Mouse (Mus musculus) lung, embryonic 15.5 days (tissue): Measurements from ENCODE around the gene Lyst. TPM values are rescaled to one million over a fixed set of nuclear protein-coding genes. Genes with fewer than 3 reads are reported as not detected.

Experiments
- ATAC-seq: fragments of 200-750 bp; cut with Nextera tagmentation; 2 replicates; pipeline ENCODE4 v1.8.0; 2017; ENCODE audit warnings: moderate number of reproducible peaks, borderline replicate concordance; ENCODE audit not compliant: low FRiP score, low TSS enrichment; ENCODE audit errors: extremely low read depth
- H3K27ac ChIP-seq: fragments of 300-500 bp; sonication (generic); 2 replicates; pipeline ENCODE4 v1.5.1; 2015; ENCODE audit warnings: moderate library complexity, mild to moderate bottlenecking, inconsistent platforms
- H3K27me3 ChIP-seq: fragments of 300-500 bp; sonication (generic); 2 replicates; pipeline ENCODE4 v1.6.1; 2015; ENCODE audit warnings: inconsistent platforms
- H3K36me3 ChIP-seq: fragments of 300-500 bp; sonication (generic); 2 replicates; pipeline ENCODE4 v1.6.1; 2015; ENCODE audit warnings: inconsistent platforms
- H3K4me1 ChIP-seq: fragments of 300-500 bp; sonication (generic); 2 replicates; pipeline ENCODE4 v1.6.1; 2015; ENCODE audit warnings: inconsistent platforms
- H3K4me2 ChIP-seq: fragments of 300-500 bp; sonication (generic); 2 replicates; pipeline ENCODE4 v1.6.1; 2015; ENCODE audit warnings: inconsistent platforms, mild to moderate bottlenecking, moderate library complexity
- H3K4me3 ChIP-seq: fragments of 300-500 bp; sonication (generic); 2 replicates; pipeline ENCODE4 v1.5.1; 2015; ENCODE audit warnings: mild to moderate bottlenecking, inconsistent platforms
- H3K9ac ChIP-seq: fragments of 300-500 bp; sonication (generic); 2 replicates; pipeline ENCODE4 v1.6.1; 2015; ENCODE audit warnings: inconsistent platforms
- H3K9me3 ChIP-seq: fragments of 300-500 bp; sonication (generic); 2 replicates; pipeline ENCODE4 v1.6.1; 2016; ENCODE audit warnings: inconsistent platforms
- WGBS: fragments of 180-500 bp; shearing (Covaris S2); methylation state at CpG from one replicate; pipeline ENCODE4 v1.1.7; 2015; 5-methylcytosine and 5-hydroxymethylcytosine counted together
- polyA plus RNA-seq: library from polyadenylated mRNA; unstranded; fragments of >200 nt; fragmentation: Nextera tagmentation; extraction: Ambion mirVana; gene quantifications from 2 replicates; pipeline ENCODE4 v1.2.1, GENCODE M21; 2015

Lyst gene
- polyA plus RNA-seq, 1 experiment from 2014 or later, result 4.9 TPM

DNA sequence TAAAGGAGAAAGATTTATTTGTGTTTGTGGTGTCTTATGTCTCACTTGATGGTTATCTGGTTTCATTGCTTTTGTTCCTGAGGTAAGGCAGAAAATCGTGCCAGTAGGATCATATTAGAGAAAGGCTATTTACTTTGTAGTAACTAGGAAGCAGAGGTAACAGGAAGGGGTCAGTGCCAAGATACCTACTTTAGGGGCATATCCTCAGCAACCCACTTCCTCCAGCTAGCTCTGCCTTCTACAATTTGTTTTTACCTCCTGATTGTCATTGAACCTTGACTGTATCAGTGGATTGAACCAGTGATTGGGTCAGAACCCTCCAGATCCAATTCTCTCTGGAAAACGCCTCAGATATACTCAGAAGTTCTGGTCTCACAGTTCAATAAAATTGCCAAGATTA lies 19.5 kb downstream of the Lyst start:
- H3K4me3 ChIP-seq, result no peak overlapping the region
- H3K36me3 ChIP-seq, result no peaks in the 10 kb centered on the region
- no peaks in the 10 kb centered on the region for H3K9me3 ChIP-seq
- 0 out of 2 replicates have a peak, but pooled peaks cover 2% of the 10 kb centered on the region for H3K4me1 ChIP-seq
- no peak overlapping the region for H3K9ac ChIP-seq
- no peak overlapping the region for H3K27ac ChIP-seq
- WGBS, result 59% methylated on average over 2 of the region's 2 CpGs
- ATAC-seq, result no peak
- H3K4me2 ChIP-seq, result no peak overlapping the region
- H3K27me3 ChIP-seq, result no peaks in the 10 kb centered on the region

DNA sequence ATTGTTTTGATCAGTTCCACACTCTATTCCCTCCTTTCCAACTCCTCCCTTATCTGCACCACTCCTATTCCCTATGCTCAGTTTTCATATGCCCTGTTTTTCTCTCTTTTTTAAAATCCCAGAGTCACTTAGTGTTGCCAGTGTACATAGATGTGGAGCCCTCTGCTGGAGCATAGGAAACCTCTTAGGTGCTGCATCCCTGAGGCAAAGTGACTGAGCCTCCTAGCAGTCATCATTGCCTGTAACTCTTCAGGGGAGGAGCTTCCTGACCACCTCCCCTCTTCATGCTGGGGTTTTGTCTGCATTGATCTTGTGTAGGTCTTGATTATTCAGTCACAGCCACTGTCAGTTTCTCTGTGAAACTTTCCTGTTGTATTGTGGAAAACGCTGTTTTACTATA lies 22.7 kb downstream of the Lyst start:
- Histone ChIP-seq H3K27ac (no peak overlapping the region), H3K36me3 (0 out of 2 replicates have a peak, but pooled peaks cover under 1% of the 10 kb centered on the region), H3K27me3 (no peaks in the 10 kb centered on the region), H3K4me2 (no peak overlapping the region), H3K9me3 (no peaks in the 10 kb centered on the region), H3K9ac (no peak overlapping the region), H3K4me1 (no peaks in the 10 kb centered on the region), H3K4me3 (no peak overlapping the region)
- ATAC-seq, result no peak; the same call in 1 of the 2 replicates
- 73% methylated on average over 1 of the region's 1 CpGs for WGBS

DNA sequence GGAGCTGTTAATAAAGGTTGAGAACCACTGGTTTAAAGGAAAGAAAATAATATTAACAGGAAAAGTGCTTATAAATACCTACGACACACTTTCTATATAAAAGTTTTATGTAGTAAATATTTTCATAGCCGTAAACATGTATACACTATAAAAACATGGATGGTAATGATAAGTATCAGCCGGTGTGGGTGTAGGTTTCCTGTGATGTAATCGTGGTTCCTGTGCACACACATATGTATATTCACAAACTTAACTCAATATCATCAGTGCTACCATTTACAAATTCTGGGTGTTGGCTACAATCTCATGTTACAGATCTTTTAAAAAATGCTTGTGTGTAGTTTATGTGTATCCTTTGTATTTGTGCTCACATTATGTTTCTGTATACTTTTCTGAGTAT lies 24.0 kb downstream of the Lyst start:
- no peak overlapping the region for H3K4me2 ChIP-seq
- ATAC-seq, result no peak
- no peak overlapping the region for H3K27ac ChIP-seq
- no peaks in the 10 kb centered on the region for H3K27me3 ChIP-seq
- H3K9ac ChIP-seq, result no peak overlapping the region
- H3K9me3 ChIP-seq, result no peaks in the 10 kb centered on the region
- H3K4me3 ChIP-seq, result no peak overlapping the region
- no peaks in the 10 kb centered on the region for H3K4me1 ChIP-seq
- WGBS, result 84% methylated on average over 4 of the region's 4 CpGs
- 0 out of 2 replicates have a peak, but pooled peaks cover 2% of the 10 kb centered on the region for H3K36me3 ChIP-seq

DNA sequence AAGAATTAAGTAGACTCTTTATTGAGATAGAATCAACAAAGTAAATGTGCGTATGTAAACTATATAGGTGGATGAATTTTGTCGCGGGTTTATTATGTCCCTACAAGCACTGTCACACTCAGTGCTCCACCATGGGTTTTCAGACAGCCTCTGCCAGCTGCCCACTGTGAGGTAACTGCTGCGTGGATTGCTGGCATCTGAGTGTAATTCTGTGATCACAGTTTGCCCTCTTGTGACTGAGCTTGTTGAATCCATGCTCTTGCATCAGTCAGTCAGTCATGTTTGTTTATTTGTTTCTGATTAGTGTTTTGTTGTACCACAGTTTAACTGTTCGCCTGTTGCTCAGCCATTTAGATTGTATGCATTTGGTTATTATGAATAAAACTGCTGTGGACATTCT lies 31.3 kb downstream of the Lyst start:
- 77% methylated on average over 5 of the region's 5 CpGs for WGBS
- no peak overlapping the region for H3K4me3 ChIP-seq
- no peaks in the 10 kb centered on the region for H3K4me1 ChIP-seq
- H3K9ac ChIP-seq, result no peak overlapping the region
- no peak overlapping the region for H3K27ac ChIP-seq
- ATAC-seq, result no peak
- no peak overlapping the region for H3K4me2 ChIP-seq
- H3K9me3 ChIP-seq, result no peaks in the 10 kb centered on the region
- H3K36me3 ChIP-seq, result 0 out of 2 replicates have a peak, but pooled peaks cover 2% of the 10 kb centered on the region
- H3K27me3 ChIP-seq, result no peaks in the 10 kb centered on the region

DNA sequence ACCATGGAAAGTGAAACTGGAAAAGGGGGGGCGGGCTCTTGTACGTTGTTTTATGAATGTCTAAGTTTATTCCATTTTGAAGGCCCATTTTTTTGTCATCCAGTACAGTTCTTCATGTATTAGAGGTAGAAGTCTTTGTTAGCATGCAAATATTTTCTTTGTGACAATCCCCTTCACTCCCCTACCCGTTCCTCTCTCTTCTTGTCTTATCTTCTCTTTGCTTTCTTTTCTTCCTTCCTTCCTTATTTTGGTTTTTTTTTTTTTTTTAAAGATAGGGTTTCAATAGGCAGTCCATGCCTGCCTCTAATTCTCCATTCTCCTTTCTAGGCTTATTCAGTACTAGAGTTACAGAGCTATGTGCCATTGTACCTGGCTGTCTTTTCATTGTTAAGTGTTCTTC lies 32.4 kb downstream of the Lyst start:
- Histone ChIP-seq H3K9ac (no peak overlapping the region), H3K36me3 (0 out of 2 replicates have a peak, but pooled peaks cover 2% of the 10 kb centered on the region), H3K4me1 (no peaks in the 10 kb centered on the region), H3K4me3 (no peak overlapping the region), H3K4me2 (no peak overlapping the region), H3K9me3 (no peaks in the 10 kb centered on the region), H3K27me3 (no peaks in the 10 kb centered on the region), H3K27ac (no peak overlapping the region)
- 66% methylated on average over 3 of the region's 3 CpGs for WGBS
- no peak for ATAC-seq

DNA sequence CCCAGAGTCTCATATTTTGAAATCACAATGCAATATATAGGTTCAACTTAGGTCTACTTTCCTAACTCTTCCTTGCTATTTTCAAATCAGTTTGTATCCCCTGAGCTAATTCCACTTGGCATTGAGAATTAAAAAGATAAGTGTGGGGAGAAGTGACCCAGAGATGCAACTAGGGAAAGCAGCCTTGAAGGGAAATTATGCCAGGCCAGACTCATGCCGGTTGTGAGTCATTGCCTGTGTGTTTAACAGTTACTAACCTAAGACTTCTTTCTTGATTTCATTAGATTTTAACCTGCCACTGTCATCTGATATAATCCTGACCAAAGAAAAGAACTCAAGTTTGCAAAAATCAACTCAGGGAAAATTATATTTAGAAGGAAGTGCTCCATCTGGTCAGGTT lies 43.5 kb downstream of the Lyst start:
- H3K27ac ChIP-seq, result no peak overlapping the region
- H3K27me3 ChIP-seq, result no peaks in the 10 kb centered on the region
- no peak overlapping the region for H3K9ac ChIP-seq
- no peak for ATAC-seq
- no peak overlapping the region for H3K4me2 ChIP-seq
- no peaks in the 10 kb centered on the region for H3K9me3 ChIP-seq
- H3K36me3 ChIP-seq, result peaks cover 8% of the 10 kb centered on the region; the same call in 1 of the 2 replicates
- no peaks in the 10 kb centered on the region for H3K4me1 ChIP-seq
- no peak overlapping the region for H3K4me3 ChIP-seq
- WGBS, result 83% methylated on average over 1 of the region's 1 CpGs

DNA sequence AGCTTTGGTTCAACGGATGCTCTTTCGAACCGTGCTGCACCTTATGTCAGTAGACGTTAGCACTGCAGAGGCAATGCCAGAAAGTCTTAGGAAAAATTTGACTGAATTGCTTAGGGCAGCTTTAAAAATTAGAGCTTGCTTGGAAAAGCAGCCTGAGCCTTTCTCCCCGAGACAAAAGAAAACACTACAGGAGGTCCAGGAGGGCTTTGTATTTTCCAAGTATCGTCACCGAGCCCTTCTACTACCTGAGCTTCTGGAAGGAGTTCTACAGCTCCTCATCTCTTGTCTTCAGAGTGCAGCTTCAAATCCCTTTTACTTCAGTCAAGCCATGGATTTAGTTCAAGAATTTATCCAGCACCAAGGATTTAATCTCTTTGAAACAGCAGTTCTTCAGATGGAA lies 44.5 kb downstream of the Lyst start:
- 76% methylated on average over 7 of the region's 7 CpGs for WGBS
- H3K9ac ChIP-seq, result no peak overlapping the region
- H3K9me3 ChIP-seq, result no peaks in the 10 kb centered on the region
- H3K4me3 ChIP-seq, result no peak overlapping the region
- ATAC-seq, result no peak
- H3K4me2 ChIP-seq, result no peak overlapping the region
- no peaks in the 10 kb centered on the region for H3K27me3 ChIP-seq
- no peaks in the 10 kb centered on the region for H3K4me1 ChIP-seq
- H3K36me3 ChIP-seq, result peaks cover 8% of the 10 kb centered on the region; the same call in 1 of the 2 replicates
- H3K27ac ChIP-seq, result no peak overlapping the region

DNA sequence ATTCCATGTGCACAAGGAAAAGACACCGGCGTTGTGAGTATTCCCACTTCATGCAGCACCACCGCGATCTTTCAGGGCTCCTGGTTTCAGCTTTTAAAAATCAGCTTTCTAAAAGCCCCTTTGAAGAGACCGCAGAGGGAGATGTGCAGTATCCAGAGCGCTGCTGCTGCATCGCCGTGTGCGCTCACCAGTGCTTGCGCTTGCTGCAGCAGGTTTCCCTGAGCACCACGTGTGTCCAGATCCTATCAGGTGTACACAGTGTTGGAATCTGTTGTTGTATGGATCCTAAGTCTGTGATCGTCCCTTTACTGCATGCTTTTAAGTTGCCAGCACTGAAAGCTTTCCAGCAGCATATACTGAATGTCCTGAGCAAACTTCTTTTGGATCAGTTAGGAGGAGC lies 45.0 kb downstream of the Lyst start:
- Histone ChIP-seq H3K27me3 (no peaks in the 10 kb centered on the region), H3K27ac (no peak overlapping the region), H3K9ac (no peak overlapping the region), H3K9me3 (no peaks in the 10 kb centered on the region), H3K4me3 (no peak overlapping the region), H3K4me2 (no peak overlapping the region), H3K4me1 (no peaks in the 10 kb centered on the region), H3K36me3 (peaks cover 8% of the 10 kb centered on the region; the same call in 1 of the 2 replicates)
- WGBS, result 83% methylated on average over 12 of the region's 12 CpGs
- no peak for ATAC-seq

DNA sequence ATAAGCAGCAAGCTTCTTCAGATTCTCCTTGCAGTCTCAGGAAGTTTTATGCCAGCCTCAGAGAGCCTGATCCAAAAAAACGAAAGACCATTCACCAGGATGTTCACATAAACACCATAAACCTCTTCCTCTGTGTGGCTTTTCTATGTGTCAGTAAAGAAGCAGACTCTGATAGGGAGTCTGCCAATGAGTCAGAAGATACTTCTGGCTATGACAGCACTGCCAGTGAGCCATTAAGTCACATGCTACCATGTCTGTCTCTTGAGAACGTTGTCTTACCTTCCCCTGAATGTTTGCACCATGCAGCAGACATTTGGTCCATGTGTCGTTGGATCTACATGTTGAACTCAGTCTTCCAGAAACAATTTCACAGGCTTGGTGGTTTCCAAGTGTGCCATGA lies 47.4 kb downstream of the Lyst start:
- Histone ChIP-seq H3K9me3 (no peaks in the 10 kb centered on the region), H3K4me2 (no peak overlapping the region), H3K36me3 (peaks cover 8% of the 10 kb centered on the region; the same call in 1 of the 2 replicates), H3K9ac (no peak overlapping the region), H3K27ac (no peak overlapping the region), H3K4me1 (no peaks in the 10 kb centered on the region), H3K27me3 (no peaks in the 10 kb centered on the region), H3K4me3 (no peak overlapping the region)
- 76% methylated on average over 3 of the region's 3 CpGs for WGBS
- ATAC-seq, result no peak

DNA sequence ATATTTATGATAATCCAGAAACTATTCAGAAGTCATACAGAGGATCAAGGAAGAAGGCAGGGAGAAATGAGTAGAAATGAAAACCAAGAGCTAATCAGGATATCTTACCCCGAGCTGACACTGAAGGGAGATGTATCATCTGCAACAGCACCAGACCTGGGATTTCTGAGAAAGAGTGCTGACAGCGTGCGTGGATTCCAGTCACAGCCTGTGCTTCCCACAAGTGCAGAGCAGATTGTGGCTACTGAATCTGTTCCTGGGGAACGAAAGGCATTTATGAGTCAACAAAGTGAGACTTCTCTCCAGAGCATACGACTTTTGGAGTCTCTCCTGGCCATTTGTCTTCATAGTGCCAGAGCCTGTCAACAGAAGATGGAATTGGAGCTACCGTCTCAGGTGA lies 47.8 kb downstream of the Lyst start:
- Histone ChIP-seq H3K4me2 (no peak overlapping the region), H3K27me3 (no peaks in the 10 kb centered on the region), H3K9me3 (no peaks in the 10 kb centered on the region), H3K9ac (no peak overlapping the region), H3K4me3 (no peak overlapping the region), H3K36me3 (peaks cover 8% of the 10 kb centered on the region; the same call in 1 of the 2 replicates), H3K27ac (no peak overlapping the region), H3K4me1 (no peaks in the 10 kb centered on the region)
- no peak for ATAC-seq
- 70% methylated on average over 6 of the region's 6 CpGs for WGBS

DNA sequence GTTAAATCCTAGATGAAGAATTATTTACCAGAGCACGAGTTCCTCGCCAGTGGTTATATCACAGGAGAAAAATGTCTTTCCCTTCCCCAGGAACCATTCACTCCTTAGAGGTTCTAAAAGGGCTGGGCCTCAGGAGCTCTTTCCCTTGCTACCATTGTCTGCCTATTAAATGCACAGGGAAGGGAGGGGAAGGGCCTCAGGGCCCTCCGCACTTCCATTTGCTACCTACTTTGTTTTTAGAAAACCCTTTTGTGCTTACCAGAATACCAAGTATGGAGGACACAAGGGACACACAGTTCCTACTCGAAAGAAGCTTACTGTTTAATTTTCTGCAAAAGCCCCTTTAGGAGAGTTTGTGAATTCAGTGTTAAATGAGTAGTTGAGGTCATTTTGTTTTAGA lies 48.5 kb downstream of the Lyst start:
- WGBS, result 75% methylated on average over 4 of the region's 4 CpGs
- H3K27ac ChIP-seq, result no peak overlapping the region
- H3K4me1 ChIP-seq, result no peaks in the 10 kb centered on the region
- H3K9ac ChIP-seq, result no peak overlapping the region
- no peak overlapping the region for H3K4me3 ChIP-seq
- no peak overlapping the region for H3K4me2 ChIP-seq
- no peak for ATAC-seq
- H3K27me3 ChIP-seq, result no peaks in the 10 kb centered on the region
- peaks cover 8% of the 10 kb centered on the region; the same call in 1 of the 2 replicates for H3K36me3 ChIP-seq
- no peaks in the 10 kb centered on the region for H3K9me3 ChIP-seq

DNA sequence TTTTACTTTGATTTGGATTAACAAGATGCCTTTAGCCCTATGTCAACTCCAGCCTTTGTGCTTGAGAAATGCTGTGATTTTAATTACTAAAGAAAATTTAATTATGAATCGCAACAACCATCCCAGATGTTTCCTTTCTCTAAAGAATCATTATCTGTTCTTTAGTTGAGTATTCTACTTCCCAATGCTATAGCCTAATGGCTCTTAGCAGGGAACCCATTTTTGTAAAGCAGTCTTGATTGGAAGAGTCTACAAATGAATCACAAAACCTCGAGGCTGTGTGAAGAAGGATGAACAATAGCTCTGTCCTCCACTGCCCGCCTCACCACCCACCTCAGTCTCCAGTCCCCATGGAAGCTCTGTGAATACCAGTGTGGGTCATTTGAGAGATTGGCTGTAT lies 57.1 kb downstream of the Lyst start:
- Histone ChIP-seq H3K4me2 (no peak overlapping the region), H3K36me3 (0 out of 2 replicates have a peak, but pooled peaks cover 2% of the 10 kb centered on the region), H3K4me3 (no peak overlapping the region), H3K27ac (no peak overlapping the region), H3K9me3 (no peaks in the 10 kb centered on the region), H3K4me1 (no peaks in the 10 kb centered on the region), H3K9ac (no peak overlapping the region), H3K27me3 (no peaks in the 10 kb centered on the region)
- ATAC-seq, result no peak
- WGBS, result 82% methylated on average over 3 of the region's 3 CpGs

DNA sequence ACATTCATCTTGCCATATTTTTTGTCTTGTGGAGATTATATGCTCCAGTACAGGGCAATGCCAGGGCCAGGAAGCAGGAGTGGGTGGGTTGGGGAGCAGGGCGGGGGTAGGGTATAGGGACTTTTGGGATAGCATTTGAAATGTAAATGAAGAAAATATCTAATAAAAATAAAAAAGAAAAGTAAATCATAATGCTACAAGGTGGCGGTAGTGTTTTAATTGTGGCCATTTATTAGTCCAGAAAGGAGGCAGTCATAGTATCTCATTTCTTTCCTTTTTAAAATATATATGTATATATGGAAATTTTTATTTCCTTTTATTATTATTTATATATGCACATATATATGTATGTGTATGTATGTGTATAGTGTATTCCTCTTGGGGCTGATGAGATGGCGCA lies 65.3 kb downstream of the Lyst start:
- Histone ChIP-seq H3K27me3 (no peaks in the 10 kb centered on the region), H3K36me3 (no peaks in the 10 kb centered on the region; the same call in 1 of the 2 replicates), H3K27ac (no peak overlapping the region), H3K4me3 (no peak overlapping the region), H3K4me2 (no peak overlapping the region), H3K9ac (no peak overlapping the region), H3K9me3 (no peaks in the 10 kb centered on the region), H3K4me1 (no peaks in the 10 kb centered on the region)
- ATAC-seq, result no peak
- 88% methylated on average over 3 of the region's 3 CpGs for WGBS
